Mouse (Mus musculus): ENCODE measurements at regions not wholly inside any gene's neighbourhood (a gene's known extent, or its start where the extent isn't known, plus 50 kb on each side); places are given as distances from the start of the nearest gene placed in this dataset.
A peak's percentile ranks its signal among the peaks of the same experiment; 100 is the strongest.

DNA sequence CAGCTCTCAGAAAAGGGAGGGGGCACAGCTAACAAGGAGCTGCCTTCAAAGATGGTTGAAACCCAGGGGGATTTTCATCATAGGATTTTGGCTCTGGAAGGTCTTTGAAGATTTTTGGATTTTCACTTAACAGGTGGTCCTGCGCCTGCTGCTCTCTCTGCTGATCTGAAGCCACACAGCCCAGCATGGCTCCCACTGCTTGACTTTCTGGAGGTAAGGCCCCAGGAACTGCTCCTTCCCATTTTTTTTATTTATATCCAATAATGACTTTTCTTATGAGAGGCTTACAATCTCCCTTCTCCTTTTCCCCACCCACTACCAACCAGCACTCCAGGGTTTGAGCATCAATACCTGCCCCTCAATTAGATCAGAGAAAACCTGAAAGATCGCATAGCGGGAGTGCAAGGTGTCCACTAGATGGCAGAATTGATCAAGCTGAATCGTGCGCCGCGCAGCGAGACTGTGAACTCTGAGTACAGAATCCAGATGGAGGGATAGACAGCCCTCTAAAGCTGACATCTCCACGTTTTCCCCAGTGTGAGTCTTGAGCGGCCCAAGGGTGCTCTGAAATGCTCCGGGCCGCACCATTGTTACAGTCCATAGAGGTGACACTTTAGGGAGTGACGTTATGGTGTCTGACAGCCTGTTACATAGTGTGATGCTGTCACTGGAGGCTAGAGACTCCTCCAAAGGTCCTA lies 194.6 kb upstream of the Ednrb start:
- Histone ChIP-seq H3K27ac (ENCODE audit: low read depth, low read length) (no peak overlapping the region), H3K9ac (no peak overlapping the region), H3K4me3 (ENCODE audit: low read depth, low read length) (no peak overlapping the region), H3K36me3 (ENCODE audit: insufficient read depth) (no peaks in the 10 kb centered on the region), H3K4me2 (ENCODE audit: low read depth) (peak overlapping the region; percentile 25), H3K27me3 (ENCODE audit: insufficient read depth, low read length) (no peaks in the 10 kb centered on the region), H3K4me1 (ENCODE audit: insufficient read depth) (no peaks in the 10 kb centered on the region), H3K9me3 (ENCODE audit: low read length) (no peaks in the 10 kb centered on the region)
- WGBS = 7% methylated on average over 13 of the region's 13 CpGs
- ATAC-seq (peak; percentile 91), DNase-seq (peak; percentile 89)
- peak; percentile 96 for TF ChIP-seq CTCF (IDR thresholded peaks at IDR 0.05; ENCODE audit: low read depth)

DNA sequence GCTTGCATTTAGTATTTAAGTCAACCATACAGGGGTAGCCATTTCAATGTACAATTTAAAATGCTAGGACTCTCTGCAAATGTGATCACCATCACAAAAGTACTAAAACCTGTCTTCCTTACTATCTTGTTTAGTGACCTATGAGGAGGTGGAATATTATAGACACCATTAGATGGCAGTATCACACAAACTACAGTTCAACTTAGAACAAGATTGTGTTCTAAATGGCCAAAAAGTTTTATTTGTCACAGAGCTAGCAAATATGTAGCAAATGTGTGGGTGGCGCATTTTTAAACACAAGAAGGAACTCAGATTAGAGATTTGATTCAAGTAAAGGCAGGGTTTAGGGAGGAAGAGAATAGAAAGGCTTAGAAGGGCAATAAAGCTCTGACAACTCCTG lies 189.4 kb upstream of the Ednrb start:
- peak; percentile 73 for TF ChIP-seq CTCF (IDR thresholded peaks at IDR 0.05; ENCODE audit: low read depth)
- Histone ChIP-seq H3K9ac (no peak overlapping the region), H3K4me1 (ENCODE audit: insufficient read depth) (no peaks in the 10 kb centered on the region), H3K4me3 (ENCODE audit: low read depth, low read length) (no peak overlapping the region), H3K9me3 (ENCODE audit: low read length) (no peaks in the 10 kb centered on the region), H3K27ac (ENCODE audit: low read depth, low read length) (no peak overlapping the region), H3K36me3 (ENCODE audit: insufficient read depth) (no peaks in the 10 kb centered on the region), H3K4me2 (ENCODE audit: low read depth) (no peak overlapping the region), H3K27me3 (ENCODE audit: insufficient read depth, low read length) (peaks cover 5% of the 10 kb centered on the region; the same call in 1 of the 2 replicates)
- ATAC-seq = peak; percentile 45; the same call in 1 of the 2 replicates
- DNase-seq = peak; percentile 64
- WGBS = 28% methylated on average over 1 of the region's 1 CpGs

GRCm38 (mm10) chr14:104030784-104031470 lies 186.7 kb upstream of the Ednrb start:
- no peaks in the 10 kb centered on the region for H3K36me3 ChIP-seq (ENCODE audit: insufficient read depth)
- no peak overlapping the region for H3K4me3 ChIP-seq (ENCODE audit: low read depth, low read length)
- ATAC-seq (no peak), DNase-seq (peak; percentile 40)
- no peak overlapping the region for H3K9ac ChIP-seq
- H3K27ac ChIP-seq (ENCODE audit: low read depth, low read length) = no peak overlapping the region
- H3K9me3 ChIP-seq (ENCODE audit: low read length) = no peaks in the 10 kb centered on the region
- H3K27me3 ChIP-seq (ENCODE audit: insufficient read depth, low read length) = peaks cover 5% of the 10 kb centered on the region; the same call in 1 of the 2 replicates
- H3K4me1 ChIP-seq (ENCODE audit: insufficient read depth) = no peaks in the 10 kb centered on the region
- WGBS = 16% methylated on average over 11 of the region's 11 CpGs
- no peak overlapping the region for H3K4me2 ChIP-seq (ENCODE audit: low read depth)
- no peak for TF ChIP-seq CTCF (IDR thresholded peaks at IDR 0.05; ENCODE audit: low read depth)

- no peak for TF ChIP-seq CTCF (IDR thresholded peaks at IDR 0.05; ENCODE audit: low read depth)
- Histone ChIP-seq H3K27me3 (ENCODE audit: insufficient read depth, low read length) (peaks cover 5% of the 10 kb centered on the region; the same call in 1 of the 2 replicates), H3K9me3 (ENCODE audit: low read length) (no peaks in the 10 kb centered on the region), H3K27ac (ENCODE audit: low read depth, low read length) (no peak overlapping the region), H3K4me2 (ENCODE audit: low read depth) (no peak overlapping the region), H3K36me3 (ENCODE audit: insufficient read depth) (no peaks in the 10 kb centered on the region), H3K4me3 (ENCODE audit: low read depth, low read length) (no peak overlapping the region), H3K4me1 (ENCODE audit: insufficient read depth) (no peaks in the 10 kb centered on the region), H3K9ac (no peak overlapping the region)
- WGBS = 9% methylated on average over 20 of the region's 20 CpGs
- ATAC-seq (no peak), DNase-seq (peak; percentile 19)
These were observed 185.7 kb upstream of the Ednrb start for GRCm38 (mm10) chr14:104029668-104030530.

DNA sequence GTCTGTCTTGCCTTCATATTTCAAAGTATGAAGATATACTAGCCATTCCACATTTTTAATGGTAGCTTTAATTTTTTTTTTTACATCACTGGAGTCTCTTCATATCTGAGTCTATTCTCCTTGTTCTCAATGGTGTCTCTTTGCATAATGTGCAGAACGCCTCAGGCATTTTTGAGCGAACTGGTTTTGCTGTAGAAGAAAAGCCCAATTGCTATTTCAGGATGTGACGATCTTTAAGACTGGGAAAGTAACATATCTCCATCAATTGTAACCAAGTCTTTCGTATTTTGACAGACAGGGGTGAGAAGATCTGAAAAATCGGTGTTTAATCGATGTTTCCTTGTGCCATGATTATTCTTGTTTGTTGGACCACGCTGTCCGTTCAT lies 183.7 kb upstream of the Ednrb start:
- H3K36me3 ChIP-seq (ENCODE audit: insufficient read depth) = no peaks in the 10 kb centered on the region
- no peak for TF ChIP-seq CTCF (IDR thresholded peaks at IDR 0.05; ENCODE audit: low read depth)
- peaks cover 5% of the 10 kb centered on the region; the same call in 1 of the 2 replicates for H3K27me3 ChIP-seq (ENCODE audit: insufficient read depth, low read length)
- DNase-seq (no peak), ATAC-seq (no peak)
- H3K9ac ChIP-seq = no peak overlapping the region
- H3K27ac ChIP-seq (ENCODE audit: low read depth, low read length) = no peak overlapping the region
- no peak overlapping the region for H3K4me3 ChIP-seq (ENCODE audit: low read depth, low read length)
- H3K4me1 ChIP-seq (ENCODE audit: insufficient read depth) = no peaks in the 10 kb centered on the region
- H3K9me3 ChIP-seq (ENCODE audit: low read length) = no peaks in the 10 kb centered on the region
- no peak overlapping the region for H3K4me2 ChIP-seq (ENCODE audit: low read depth)
- 72% methylated on average over 8 of the region's 8 CpGs for WGBS

DNA sequence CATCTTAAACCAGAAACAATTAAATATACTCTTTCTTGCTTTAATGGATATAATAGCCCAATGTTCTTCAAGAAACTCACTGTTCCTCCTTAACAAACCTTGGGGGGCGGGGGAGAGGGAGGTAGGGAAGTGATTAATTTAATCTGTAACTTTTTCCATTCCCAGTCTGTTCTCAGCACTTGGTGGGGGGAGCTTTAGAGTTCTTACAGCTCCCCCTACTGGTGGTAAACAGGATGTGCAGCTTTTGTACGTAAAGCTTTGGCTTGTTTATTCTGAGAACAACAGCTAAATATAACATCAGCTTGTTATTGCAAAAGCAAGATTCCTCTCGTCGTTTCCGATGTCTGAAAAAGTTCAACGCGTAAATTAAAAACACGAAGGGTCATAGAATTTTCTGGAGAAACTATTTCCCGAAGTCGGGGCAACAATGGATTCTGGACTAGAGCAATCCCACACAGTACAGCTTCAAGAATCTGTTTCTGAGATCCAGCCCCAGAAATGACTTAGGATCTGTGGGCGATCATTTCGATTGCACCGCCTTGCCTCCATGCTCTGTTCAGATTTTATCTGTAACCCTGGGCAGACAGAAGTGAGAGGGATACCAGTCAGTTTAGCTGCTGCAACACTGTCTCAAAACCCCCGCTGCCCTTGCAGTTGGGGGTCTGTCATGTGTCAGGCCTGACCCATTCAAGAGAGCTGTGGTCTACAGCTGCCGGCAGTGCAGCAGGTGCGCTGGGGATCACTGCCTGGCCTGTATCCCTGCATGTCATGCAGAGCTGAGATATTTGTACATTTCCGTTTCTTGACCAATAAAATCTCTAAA lies 183.1 kb upstream of the Ednrb start:
- H3K27me3 ChIP-seq (ENCODE audit: insufficient read depth, low read length) = peaks cover 5% of the 10 kb centered on the region; the same call in 1 of the 2 replicates
- H3K36me3 ChIP-seq (ENCODE audit: insufficient read depth) = no peaks in the 10 kb centered on the region
- DNase-seq (peak; percentile 83), ATAC-seq (peak; percentile 79)
- H3K4me1 ChIP-seq (ENCODE audit: insufficient read depth) = no peaks in the 10 kb centered on the region
- TF ChIP-seq CTCF (IDR thresholded peaks at IDR 0.05; ENCODE audit: low read depth) = peak; percentile 87
- H3K4me2 ChIP-seq (ENCODE audit: low read depth) = peak overlapping the region; percentile 29
- 21% methylated on average over 17 of the region's 17 CpGs for WGBS
- H3K9ac ChIP-seq = no peak overlapping the region
- no peak overlapping the region for H3K4me3 ChIP-seq (ENCODE audit: low read depth, low read length)
- H3K9me3 ChIP-seq (ENCODE audit: low read length) = no peaks in the 10 kb centered on the region
- H3K27ac ChIP-seq (ENCODE audit: low read depth, low read length) = no peak overlapping the region

All from forebrain, postnatal 0 days (tissue).